Mouse (Mus musculus) gastrocnemius, adult 18-20 months (tissue): Measurements from ENCODE around the gene Gramd1c. TPM values are rescaled to one million over a fixed set of nuclear protein-coding genes. Genes with fewer than 3 reads are reported as not detected.

Experiments used
- DNase-seq: peaks from one replicate; pipeline ENCODE4 v3.0.0; 2021; ENCODE audit warnings: low spot score
- microRNA-seq: library from miRNA; unstranded; fragments of <30 nt; microRNA quantifications from one replicate; pipeline ENCODE4 v1.2.0, GENCODE M21; 2021
- total RNA-seq, 2 experiments: library from RNA; stranded (reverse); gene quantifications; 2 replicates each; pipeline ENCODE4 v1.2.3; 2021

The Gramd1c gene
- total RNA-seq, 2 experiments from 2014 or later = 0.25 to 0.26 TPM

DNA sequence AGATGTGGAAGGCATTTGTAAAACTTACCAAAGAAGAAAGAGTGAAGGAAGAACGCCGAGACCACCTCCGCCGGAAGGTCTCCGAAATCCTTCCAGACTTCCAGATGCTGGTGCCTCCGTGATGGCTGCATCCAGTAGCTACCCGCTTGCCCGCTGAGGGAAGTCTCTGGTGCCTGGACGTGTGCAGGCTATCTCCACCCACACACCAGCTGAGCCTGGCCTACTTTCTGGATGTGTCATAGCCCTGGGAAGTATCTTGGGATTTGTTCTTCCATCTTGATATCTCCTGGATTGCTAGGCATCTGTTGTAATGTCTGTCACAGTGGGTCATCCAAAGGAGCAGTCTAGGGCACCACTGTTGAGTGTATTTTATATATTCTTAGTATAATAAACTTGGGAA is 99.9 kb downstream of the Gramd1c start:
- DNase-seq = no peak

DNA sequence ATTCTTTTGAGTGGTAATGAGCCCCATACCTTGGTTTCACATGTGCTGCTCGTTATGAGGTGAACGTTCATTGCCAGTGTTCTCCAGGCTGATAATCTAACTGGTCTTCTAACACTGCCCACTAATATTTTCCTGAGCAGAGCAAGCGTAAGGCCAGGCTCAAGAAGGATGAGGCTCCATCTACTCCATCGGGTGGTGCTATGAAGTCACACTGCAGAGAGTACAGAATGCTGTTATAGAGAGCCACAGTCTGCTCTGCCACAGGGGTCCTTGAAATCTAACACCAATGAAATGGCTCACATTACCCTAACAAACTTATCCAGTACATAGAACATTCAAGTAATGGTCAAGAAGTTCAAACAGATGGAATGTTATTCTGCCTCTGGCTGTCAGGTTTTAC is 105.1 kb downstream of the Gramd1c start:
- DNase-seq = no peak

DNA sequence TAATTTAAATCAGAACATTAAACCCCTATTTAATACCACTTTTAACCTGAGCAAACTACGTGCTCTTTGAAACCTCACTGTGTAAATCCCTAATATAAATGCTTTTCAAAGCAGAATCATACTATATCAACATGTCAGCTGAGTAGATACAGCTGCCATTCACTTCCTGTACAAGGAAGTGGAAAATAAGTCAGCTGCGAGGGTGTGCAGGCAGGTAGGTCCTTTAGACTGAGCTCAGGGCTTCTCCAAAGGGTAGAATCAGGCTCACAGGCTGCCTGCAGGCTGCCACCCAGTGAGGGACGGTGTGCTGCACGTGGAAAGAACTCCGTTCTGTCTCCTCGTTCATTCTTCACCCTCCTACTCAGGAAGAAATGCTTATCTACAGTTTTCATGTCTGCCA is 108.2 kb downstream of the Gramd1c start:
- no peak for DNase-seq

DNA sequence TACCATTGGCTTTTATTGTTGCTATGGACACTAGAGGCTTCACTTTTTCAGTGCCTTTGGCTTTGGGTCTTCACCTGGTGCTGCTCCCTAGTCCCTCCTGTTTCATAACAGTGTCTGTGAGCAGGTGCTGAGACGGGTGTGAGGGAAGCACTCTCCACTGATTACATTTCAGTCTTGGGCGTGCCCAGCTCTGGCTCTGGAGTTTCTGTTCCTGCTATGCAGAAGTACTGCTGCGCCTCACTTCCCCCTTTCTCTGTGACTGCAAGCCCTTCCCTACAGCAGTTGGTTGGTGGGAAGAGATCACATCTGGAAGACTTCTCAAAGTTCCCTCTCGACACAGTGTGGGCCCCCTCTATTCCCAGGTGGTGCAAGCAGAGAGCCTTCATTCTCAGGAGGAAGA is 111.6 kb downstream of the Gramd1c start:
- no peak for DNase-seq

DNA sequence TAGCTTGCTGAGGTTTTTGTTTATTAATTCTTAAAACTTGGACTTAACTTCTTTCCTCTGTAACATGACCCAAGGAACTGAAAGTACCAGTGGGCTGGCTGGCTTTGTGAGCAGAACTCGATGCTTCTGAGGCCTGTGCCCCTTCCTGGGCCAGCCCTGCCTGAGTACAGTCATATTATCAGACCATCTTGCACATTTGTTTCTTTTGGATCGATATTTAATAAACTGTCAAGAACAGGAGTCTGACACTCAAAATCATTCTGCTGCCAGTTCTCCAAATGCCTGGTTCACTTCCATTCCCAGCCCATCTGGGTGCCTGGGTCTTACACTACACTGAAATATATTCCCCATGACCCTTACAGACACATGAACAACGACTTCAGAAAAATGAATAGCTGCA is 117.3 kb downstream of the Gramd1c start:
- no peak for DNase-seq

DNA sequence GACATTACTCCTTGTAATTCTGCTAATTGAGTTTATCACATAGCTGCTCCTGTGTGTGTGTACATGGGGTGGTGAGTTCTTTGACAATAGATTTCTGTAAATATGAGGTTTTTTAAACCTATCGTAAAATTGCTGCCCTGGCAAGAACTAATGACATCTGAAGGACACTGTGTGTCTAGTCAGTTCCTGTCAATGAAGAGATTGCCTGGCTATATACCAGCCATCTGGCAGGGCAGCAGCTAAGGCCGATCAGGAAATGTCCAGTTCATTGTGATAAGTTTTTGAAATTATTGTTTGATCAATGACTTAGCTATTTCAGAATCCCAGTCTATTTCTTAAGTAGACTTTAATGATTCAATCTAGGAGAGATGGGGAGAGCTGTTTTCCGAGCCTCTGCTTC is 117.8 kb downstream of the Gramd1c start:
- no peak for DNase-seq

DNA sequence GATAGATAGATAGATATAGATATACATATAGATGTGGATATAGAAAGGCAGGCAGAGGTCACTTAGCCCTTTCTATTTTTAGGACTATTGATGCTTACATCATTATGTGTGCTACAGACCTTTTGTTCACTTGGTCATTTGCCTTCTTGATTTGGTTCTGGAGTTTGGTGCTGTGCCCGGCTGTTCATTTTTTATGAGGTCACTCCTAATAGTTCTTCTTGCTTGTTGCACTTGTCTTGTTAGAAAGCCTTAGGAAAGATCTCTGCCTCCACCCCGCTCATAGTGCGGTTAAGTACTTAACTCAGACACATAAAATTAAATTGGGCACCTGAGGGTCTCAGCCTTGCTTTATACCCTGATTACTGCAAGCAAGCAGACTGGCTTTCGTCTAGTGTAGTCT is 122.3 kb downstream of the Gramd1c start:
- DNase-seq = no peak

DNA sequence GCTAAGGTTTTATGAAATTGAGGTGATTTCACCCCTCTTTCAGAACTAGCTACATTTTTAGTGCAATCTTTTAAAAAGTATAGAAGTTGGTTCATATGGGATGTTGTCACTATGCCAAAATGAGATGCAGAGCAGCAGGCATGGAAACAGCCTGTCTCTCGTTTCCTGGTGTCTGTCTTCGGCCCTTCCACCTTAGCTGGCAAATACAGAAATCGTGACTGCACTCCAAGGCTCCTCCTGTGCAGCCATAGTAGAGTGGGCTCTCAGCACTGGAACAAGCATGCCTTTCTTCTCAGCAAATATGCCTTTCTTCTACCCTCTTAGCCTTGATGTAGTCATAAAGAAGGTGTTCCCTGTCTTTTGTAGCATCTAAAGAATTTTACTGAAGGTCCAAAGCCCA is 127.3 kb downstream of the Gramd1c start:
- no peak for DNase-seq

DNA sequence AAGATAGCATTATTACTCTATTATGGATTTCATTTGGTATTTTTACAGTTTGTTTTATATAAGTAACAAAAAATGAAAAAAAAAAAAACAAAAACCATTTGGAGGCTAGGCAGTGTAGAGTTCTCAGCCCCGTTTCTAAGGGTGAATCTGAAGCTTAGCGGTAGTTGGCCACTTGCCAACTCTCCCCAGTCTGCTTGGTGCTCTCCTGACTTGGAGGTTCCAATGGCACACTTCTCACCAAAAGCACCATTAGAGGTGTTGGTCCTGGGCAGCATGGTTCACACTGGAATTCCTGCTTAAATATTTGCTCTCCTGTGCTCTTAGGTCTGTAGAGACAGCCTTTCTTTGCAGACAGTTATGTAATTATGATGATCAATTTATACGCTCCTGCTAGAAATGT is 127.8 kb downstream of the Gramd1c start:
- DNase-seq = no peak

DNA sequence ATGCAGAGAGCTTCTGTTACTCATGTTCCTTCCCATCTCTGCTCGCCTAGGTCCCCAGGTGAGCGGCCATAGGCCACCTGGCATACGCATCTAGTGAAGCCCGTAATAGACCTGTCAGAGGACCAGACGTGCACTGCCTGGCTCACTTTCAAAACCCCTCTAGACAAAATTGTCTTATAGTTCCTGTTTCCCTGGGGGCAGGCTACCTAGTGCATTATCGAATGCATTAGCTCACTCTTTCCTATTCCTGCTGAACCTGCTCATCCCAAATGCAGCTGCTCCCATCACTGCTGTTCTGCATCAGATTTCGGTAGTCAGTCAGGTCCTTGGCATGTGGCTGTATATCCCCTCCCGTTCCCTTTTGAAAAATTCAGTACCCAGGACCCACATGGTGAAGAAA is 128.3 kb downstream of the Gramd1c start:
- no peak for DNase-seq

DNA sequence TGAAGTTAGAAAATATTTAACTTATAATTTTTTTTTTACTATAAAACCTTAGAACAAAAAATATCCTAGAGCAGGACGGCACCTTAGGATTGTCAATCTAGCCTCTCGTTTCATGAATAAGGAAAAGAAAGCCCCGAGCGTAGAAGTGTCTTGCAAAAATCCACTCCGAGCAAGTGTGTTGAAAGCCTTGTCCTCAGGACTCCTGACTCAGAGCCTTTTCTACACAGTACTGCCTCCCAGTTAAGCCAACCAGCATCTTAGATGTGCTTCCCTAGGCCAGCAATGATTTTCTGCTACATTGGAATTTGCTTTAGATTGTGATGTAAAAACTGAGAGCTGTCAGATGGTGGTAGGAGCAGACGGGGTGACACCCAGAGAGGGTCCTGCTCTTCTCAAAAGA is 130.1 kb downstream of the Gramd1c start:
- no peak for DNase-seq

DNA sequence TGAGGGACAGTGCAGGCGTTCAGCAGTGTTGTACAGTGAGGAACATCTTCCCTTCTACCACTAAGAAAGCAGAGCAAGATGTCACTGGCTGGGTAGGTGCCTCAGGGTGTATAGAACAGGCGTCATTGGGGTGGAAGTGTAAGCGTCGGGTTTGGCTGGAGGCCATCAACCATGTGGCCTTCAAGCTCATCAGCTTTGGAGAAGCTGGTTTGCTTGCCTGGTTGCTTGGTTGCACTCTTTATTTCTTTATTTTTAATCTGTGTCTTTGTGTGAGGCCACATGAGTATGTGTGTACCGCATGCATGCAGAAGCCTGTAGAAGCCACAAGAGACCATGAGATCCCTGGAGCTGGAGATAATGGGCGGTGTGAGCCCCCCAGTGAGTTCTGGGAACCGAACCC is 130.8 kb downstream of the Gramd1c start:
- DNase-seq = no peak

DNA sequence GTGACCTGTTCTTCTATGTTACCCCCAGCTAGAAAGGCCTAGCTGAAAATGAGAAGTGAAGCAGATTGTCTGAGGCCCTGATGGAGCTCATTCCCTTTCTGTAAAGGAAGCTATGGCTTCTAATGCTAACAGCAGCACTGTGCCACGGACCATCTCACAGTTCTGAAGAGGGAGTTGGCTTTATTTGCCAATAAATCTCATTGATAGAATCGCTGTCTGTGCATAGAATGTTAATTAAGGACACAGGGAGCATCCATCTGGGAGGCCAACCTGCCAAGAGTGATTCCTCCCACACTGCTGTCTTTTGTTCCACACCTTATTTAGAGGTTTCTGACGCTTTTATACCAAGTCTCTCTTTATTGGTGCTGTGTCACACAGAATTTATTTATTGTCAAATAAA is 131.6 kb downstream of the Gramd1c start:
- no peak for DNase-seq

DNA sequence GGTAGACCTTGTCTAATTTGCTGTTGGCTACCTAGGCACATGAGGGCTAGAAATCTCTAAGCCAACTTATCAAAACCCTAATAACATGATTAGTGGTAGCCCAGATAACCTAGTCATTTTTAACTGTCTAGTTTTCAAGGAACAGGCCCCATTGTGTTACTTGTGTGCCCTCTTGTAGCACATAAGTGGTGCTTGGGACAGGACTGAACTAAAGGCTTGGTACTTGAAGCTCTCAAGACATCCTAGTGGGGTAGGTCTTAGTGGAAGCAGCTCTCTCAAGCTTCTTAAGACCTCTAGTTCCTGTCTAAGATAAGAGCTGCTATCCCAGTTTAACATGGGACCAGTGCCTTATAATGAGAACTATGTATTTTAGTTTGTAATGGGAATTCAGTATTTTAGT is 132.6 kb downstream of the Gramd1c start:
- no peak for DNase-seq

Small RNA genes lying within 50 kb of the gene (microRNA-seq; reads per million reads assigned to microRNA genes)
- gene Mir3470b = not detected

Other genes with a start within 250 kb of the Gramd1c start
- 1 to 10 TPM; 2.0 to 2.5 TPM for gene Ccdc191, start 173.5 kb downstream of the Gramd1c start, total RNA-seq
- gene Qtrt2, start 136.5 kb downstream of the Gramd1c start, total RNA-seq = 10 to 100 TPM in 1 of 2 experiments, 1 to 10 TPM in 1; 6.7 to 12.5 TPM
- 10 to 100 TPM in 1 of 2 experiments, 1 to 10 TPM in 1; 8.2 to 18.2 TPM for gene Zdhhc23, start 83.6 kb downstream of the Gramd1c start, total RNA-seq
- 10 to 100 TPM; 19.1 to 30.1 TPM for gene Atp6v1a, start 76.4 kb upstream of the Gramd1c start, total RNA-seq
- 100 to 1,000 TPM; 183 to 237 TPM for gene Naa50, start 76.5 kb upstream of the Gramd1c start, total RNA-seq
- 10 to 100 TPM; 43.0 to 52.5 TPM for gene Usf3, start 109.9 kb upstream of the Gramd1c start, total RNA-seq